Mouse (Mus musculus) heart, embryonic 14.5 days (tissue): ENCODE measurements around the gene Olfr952. TPM values are rescaled to one million over a fixed set of nuclear protein-coding genes. Genes with fewer than 3 reads are reported as not detected.

Source experiments
- ATAC-seq: fragments of 200-750 bp; cut with Nextera tagmentation; 2 replicates; pipeline ENCODE4 v1.8.0; 2017; ENCODE audit warnings: low read depth, moderate TSS enrichment; ENCODE audit not compliant: insufficient number of reproducible peaks, insufficient read depth, low FRiP score
- H3K27ac ChIP-seq, 2 experiments: fragments of 200-500 bp in 1 of 2; fragments of 300-500 bp in 1 of 2; sonication (generic) in 1 of 2; replicated peaks in 1 of 2; 2 replicates each; pipeline ENCODE4 v1.5.1; 2012 to 2014; ENCODE audit warnings: low read depth in 2 of 2, low read length in 2 of 2, control low read depth in 1 of 2, mild to moderate bottlenecking in 1 of 2, mixed read lengths in 1 of 2; ENCODE audit not compliant: control insufficient read depth in 1 of 2, insufficient read depth in 1 of 2
- H3K27me3 ChIP-seq: fragments of 300-500 bp; sonication (generic); 2 replicates; pipeline ENCODE4 v1.6.1; 2014; ENCODE audit warnings: mild to moderate bottlenecking, low read length, control low read depth; ENCODE audit not compliant: control insufficient read depth, insufficient read depth
- H3K36me3 ChIP-seq: fragments of 300-500 bp; sonication (generic); 2 replicates; pipeline ENCODE4 v1.6.1; 2014; ENCODE audit warnings: mild to moderate bottlenecking, control low read depth, low read length, mixed read lengths; ENCODE audit not compliant: control insufficient read depth, insufficient read depth
- H3K4me1 ChIP-seq, 2 experiments: fragments of 200-500 bp in 1 of 2; fragments of 300-500 bp in 1 of 2; sonication (generic) in 1 of 2; 2 replicates each; pipeline ENCODE4 v1.6.1; 2012 to 2014; ENCODE audit warnings: low read length in 2 of 2, control low read depth in 1 of 2, mixed read lengths in 1 of 2; ENCODE audit not compliant: control insufficient read depth in 2 of 2, insufficient read depth in 2 of 2
- H3K4me2 ChIP-seq: fragments of 300-500 bp; sonication (generic); 2 replicates; pipeline ENCODE4 v1.6.1; 2014; ENCODE audit warnings: mild to moderate bottlenecking, low read length
- H3K4me3 ChIP-seq, 2 experiments: fragments of 200-500 bp in 1 of 2; fragments of 300-500 bp in 1 of 2; sonication (generic) in 1 of 2; 2 replicates each; pipeline ENCODE4 v1.5.1; 2012 to 2014; ENCODE audit warnings: low read length in 2 of 2, mild to moderate bottlenecking in 2 of 2, control low read depth in 1 of 2, low read depth in 1 of 2, moderate library complexity in 1 of 2; ENCODE audit not compliant: control insufficient read depth in 1 of 2, insufficient read depth in 1 of 2
- H3K9ac ChIP-seq: fragments of 300-500 bp; sonication (generic); 2 replicates; pipeline ENCODE4 v1.6.1; 2014; ENCODE audit warnings: mild to moderate bottlenecking, low read length
- H3K9me3 ChIP-seq: fragments of 300-500 bp; sonication (generic); 2 replicates; pipeline ENCODE4 v1.6.1; 2016; ENCODE audit warnings: low read length, control low read depth; ENCODE audit not compliant: control insufficient read depth
- WGBS: fragments of 180-500 bp; shearing (Covaris S2); extraction: QIAGEN DNeasy Blood & Tissue Kit; methylation state at CpG from one replicate; pipeline ENCODE4 v1.1.7; 2014; 5-methylcytosine and 5-hydroxymethylcytosine counted together
- polyA plus RNA-seq: library from polyadenylated mRNA; unstranded; fragments of >200 nt; fragmentation: Nextera tagmentation; extraction: Ambion mirVana; gene quantifications from 2 replicates; pipeline ENCODE4 v1.2.1, GENCODE M21; 2014

Olfr952 gene
- not detected in 2 replicates for polyA plus RNA-seq

DNA sequence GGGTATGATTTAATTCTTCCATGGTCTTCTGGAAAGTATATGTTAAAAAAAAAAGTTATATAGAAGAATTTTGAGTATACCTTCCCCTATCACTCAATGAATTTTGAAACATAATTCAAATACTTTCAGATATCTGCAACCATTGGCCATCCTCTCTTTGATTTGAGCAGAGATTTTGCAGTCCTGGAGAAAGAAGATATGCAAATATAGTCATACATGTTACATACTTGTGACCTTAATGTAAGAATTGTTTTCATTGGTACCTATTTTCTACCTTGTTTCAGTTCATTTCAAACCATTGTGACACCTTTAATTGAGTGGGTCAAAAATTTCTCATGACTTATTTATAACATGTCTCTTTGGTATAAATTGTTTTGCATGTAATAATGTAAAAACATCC is at the start of gene Olfr952:
Gene Olfr952 (minus strand): TSS at position 101 of the 400 bp plus-strand sequence.
- ATAC-seq: no peak

DNA sequence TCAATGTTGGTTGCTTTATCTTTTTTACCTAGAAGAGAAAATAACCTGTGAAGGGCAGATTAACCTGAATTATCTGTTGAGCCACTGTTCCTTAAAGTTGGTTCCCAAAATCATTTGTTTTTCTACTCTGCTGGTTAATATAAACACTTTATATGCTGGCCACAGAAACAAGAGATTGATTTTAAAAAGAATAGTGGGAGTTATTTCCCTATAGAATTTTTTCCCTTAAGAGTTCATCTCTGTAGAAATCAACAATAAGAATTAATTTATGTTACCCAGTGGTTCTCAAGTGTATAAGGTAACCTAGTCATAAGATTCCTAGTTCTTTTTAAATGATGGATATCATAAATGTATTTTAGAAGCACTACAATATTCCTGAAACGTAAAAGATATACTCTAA is 44.9 kb upstream of the Olfr952 start, which contains the start of gene Olfr955:
Gene Olfr955 (minus strand): TSS at position 101 of the 400 bp plus-strand sequence.
- H3K36me3 ChIP-seq: no peaks in the 10 kb centered on the region
- no peak within 1 kb of the TSS for H3K4me2 ChIP-seq
- 44% methylated on average over 1 of the region's 1 CpGs for WGBS
- H3K9ac ChIP-seq: no peak within 1 kb of the TSS
- no peaks in the 10 kb centered on the region for H3K9me3 ChIP-seq
- H3K4me3 ChIP-seq: no peak within 1 kb of the TSS
- ATAC-seq: no peak
- H3K4me1 ChIP-seq: no peaks in the 10 kb centered on the region
- H3K27me3 ChIP-seq: no peaks in the 10 kb centered on the region
- no peak within 1 kb of the TSS for H3K27ac ChIP-seq

More for the DNA sequence above, at the start of gene Olfr952:
- Histone ChIP-seq H3K27me3 (no peaks in the 10 kb centered on the region), H3K4me1 (no peaks in the 10 kb centered on the region), H3K4me2 (no peak within 1 kb of the TSS), H3K27ac (no peak within 1 kb of the TSS), H3K9me3 (no peaks in the 10 kb centered on the region), H3K9ac (no peak within 1 kb of the TSS), H3K4me3 (no peak within 1 kb of the TSS), H3K36me3 (no peaks in the 10 kb centered on the region)

DNA sequence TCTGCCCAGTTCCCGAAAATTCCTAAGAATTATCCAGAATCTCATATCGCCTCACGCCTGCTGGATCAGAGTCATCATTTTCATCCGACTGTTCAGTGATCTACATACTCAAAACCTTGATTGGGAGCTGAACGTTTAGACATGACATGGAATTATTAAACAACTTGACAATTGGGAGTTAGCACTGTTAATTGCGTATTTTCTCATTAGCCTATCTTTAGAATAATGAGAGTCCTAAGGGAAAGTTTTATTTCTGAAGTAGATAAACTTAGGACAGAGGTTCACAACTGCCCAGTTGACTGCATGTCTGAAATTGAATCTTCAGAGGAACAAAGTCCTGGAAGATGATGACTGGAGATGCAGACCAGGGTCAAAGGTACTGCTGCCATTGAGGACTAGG is 29.5 kb upstream of the Olfr952 start, which contains the start of gene Olfr954:
Gene Olfr954 (plus strand): TSS at position 301 of the 400 bp plus-strand sequence.
- WGBS: 75% methylated on average over 6 of the region's 6 CpGs
- Histone ChIP-seq H3K36me3 (no peaks in the 10 kb centered on the region), H3K9ac (no peak within 1 kb of the TSS), H3K4me1 (no peaks in the 10 kb centered on the region), H3K27me3 (no peaks in the 10 kb centered on the region), H3K27ac (no peak within 1 kb of the TSS), H3K4me2 (no peak within 1 kb of the TSS), H3K9me3 (no peaks in the 10 kb centered on the region), H3K4me3 (no peak within 1 kb of the TSS)
- ATAC-seq: no peak

DNA sequence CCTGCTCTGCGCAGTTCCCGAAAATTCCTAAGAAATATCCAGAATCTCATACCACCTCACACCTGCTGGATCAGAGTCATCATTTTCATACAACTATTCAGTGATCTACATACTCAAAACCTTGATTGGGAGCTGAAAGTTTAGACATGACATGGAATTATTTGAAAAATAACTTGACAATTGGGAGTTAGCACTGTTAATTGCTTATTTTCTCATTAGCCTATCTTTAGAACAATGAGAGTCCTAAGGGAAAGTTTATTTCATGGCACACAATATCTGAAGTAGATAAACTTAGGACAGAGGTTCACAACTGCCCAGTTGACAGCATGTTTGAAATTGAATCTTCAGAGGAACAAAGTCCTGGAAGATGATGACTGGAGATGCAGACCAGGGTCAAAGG is 39.8 kb downstream of the Olfr952 start, which contains the start of gene Olfr951:
Gene Olfr951 (plus strand): TSS at position 301 of the 400 bp plus-strand sequence.
- no peak within 1 kb of the TSS for H3K27ac ChIP-seq
- no peaks in the 10 kb centered on the region for H3K27me3 ChIP-seq
- H3K9ac ChIP-seq: no peak within 1 kb of the TSS
- no peak within 1 kb of the TSS for H3K4me2 ChIP-seq
- no peaks in the 10 kb centered on the region for H3K4me1 ChIP-seq
- no peaks in the 10 kb centered on the region for H3K9me3 ChIP-seq
- WGBS: 79% methylated on average over 2 of the region's 2 CpGs
- H3K36me3 ChIP-seq: no peaks in the 10 kb centered on the region
- no peak within 1 kb of the TSS for H3K4me3 ChIP-seq
- ATAC-seq: no peak

Other genes with a start within 250 kb of the Olfr952 start
- not detected in 2 replicates for gene Olfr944, start 225.2 kb downstream of the Olfr952 start, polyA plus RNA-seq
- gene Olfr1537, start 177.2 kb downstream of the Olfr952 start, polyA plus RNA-seq: not detected in 2 replicates
- gene Olfr945, start 150.3 kb downstream of the Olfr952 start, polyA plus RNA-seq: not detected in 2 replicates
- not detected in 2 replicates for gene Olfr948, start 101.1 kb downstream of the Olfr952 start, polyA plus RNA-seq
- gene Olfr951, start 39.7 kb downstream of the Olfr952 start, polyA plus RNA-seq: not detected in 2 replicates
- gene Olfr954, start 29.6 kb upstream of the Olfr952 start, polyA plus RNA-seq: not detected in 2 replicates
- gene Olfr955, start 44.8 kb upstream of the Olfr952 start, polyA plus RNA-seq: not detected in 2 replicates
- gene Olfr44, start 66.8 kb upstream of the Olfr952 start, polyA plus RNA-seq: not detected in 2 replicates
- gene Olfr957, start 88.7 kb upstream of the Olfr952 start, polyA plus RNA-seq: not detected in 2 replicates
- not detected in 2 replicates for gene Olfr958, start 126.9 kb upstream of the Olfr952 start, polyA plus RNA-seq
- not detected in 2 replicates for gene Olfr959, start 148.4 kb upstream of the Olfr952 start, polyA plus RNA-seq
- 9.2 and 9.6 TPM in 2 replicates for gene AW551984, start 177.3 kb upstream of the Olfr952 start, polyA plus RNA-seq
- gene Olfr148, start 183.5 kb upstream of the Olfr952 start, polyA plus RNA-seq: not detected in 2 replicates
- gene Olfr960, start 194.2 kb upstream of the Olfr952 start, polyA plus RNA-seq: not detected in 2 replicates
- gene Olfr961, start 217.9 kb upstream of the Olfr952 start, polyA plus RNA-seq: not detected in 2 replicates
- gene Olfr963, start 240.1 kb upstream of the Olfr952 start, polyA plus RNA-seq: not detected in 2 replicates